Mouse (Mus musculus) small intestine, adult 2 months (tissue): ENCODE measurements around the gene Trpc3. TPM values are rescaled to one million over a fixed set of nuclear protein-coding genes. Genes with fewer than 3 reads are reported as not detected.

Experiments used
- H3K27ac ChIP-seq: fragments of 200-500 bp; 2 replicates; pipeline ENCODE4 v1.5.1; 2012; ENCODE audit warnings: low read depth, low read length, control low read depth, inconsistent platforms; ENCODE audit not compliant: insufficient read depth
- H3K27me3 ChIP-seq: fragments of 200-500 bp; 2 replicates; pipeline ENCODE4 v1.6.1; 2012; ENCODE audit warnings: mild to moderate bottlenecking, moderate library complexity, low read length, inconsistent platforms; ENCODE audit not compliant: control insufficient read depth, insufficient read depth
- H3K36me3 ChIP-seq: fragments of 200-500 bp; 2 replicates; pipeline ENCODE4 v1.6.1; 2012; ENCODE audit warnings: mild to moderate bottlenecking, low read length, control low read depth, inconsistent platforms; ENCODE audit not compliant: control insufficient read depth, insufficient read depth
- H3K4me1 ChIP-seq: fragments of 200-500 bp; 2 replicates; pipeline ENCODE4 v1.6.1; 2012; ENCODE audit warnings: low read length, inconsistent platforms, mixed read lengths; ENCODE audit not compliant: control insufficient read depth, insufficient read depth, insufficient read length
- H3K4me3 ChIP-seq: fragments of 200-500 bp; 2 replicates; pipeline ENCODE4 v1.5.1; 2012; ENCODE audit warnings: low read depth, mild to moderate bottlenecking, control low read depth, inconsistent platforms, low read length, moderate library complexity
- CTCF ChIP-seq: fragments of 200-500 bp; IDR thresholded peaks from 2 replicates; pipeline ENCODE4 v1.5.1; 2012; ENCODE audit warnings: low read depth, mild to moderate bottlenecking, control low read depth, inconsistent platforms, low read length, moderate library complexity, mixed read lengths; ENCODE audit not compliant: insufficient replicate concordance, insufficient read length; ENCODE audit errors: extremely low read depth
- POLR2A ChIP-seq: fragments of 200-500 bp; IDR thresholded peaks from 2 replicates; pipeline ENCODE4 v1.6.1; 2012; ENCODE audit warnings: low read depth, mild to moderate bottlenecking, control low read depth, inconsistent platforms, low read length, moderate library complexity
- WGBS: fragments of 180-500 bp; shearing (Covaris S2); methylation state at CpG from one replicate; pipeline ENCODE4 v1.1.7; 2018; 5-methylcytosine and 5-hydroxymethylcytosine counted together
- polyA plus RNA-seq: library from polyadenylated mRNA; depleted of rRNA; stranded (reverse); fragments of >200 nt; gene quantifications from 2 replicates; pipeline ENCODE4 v1.2.3, GENCODE M21; 2012; rRNA removed

The Trpc3 gene
- 0.67 and 0.72 TPM in 2 replicates for polyA plus RNA-seq

DNA sequence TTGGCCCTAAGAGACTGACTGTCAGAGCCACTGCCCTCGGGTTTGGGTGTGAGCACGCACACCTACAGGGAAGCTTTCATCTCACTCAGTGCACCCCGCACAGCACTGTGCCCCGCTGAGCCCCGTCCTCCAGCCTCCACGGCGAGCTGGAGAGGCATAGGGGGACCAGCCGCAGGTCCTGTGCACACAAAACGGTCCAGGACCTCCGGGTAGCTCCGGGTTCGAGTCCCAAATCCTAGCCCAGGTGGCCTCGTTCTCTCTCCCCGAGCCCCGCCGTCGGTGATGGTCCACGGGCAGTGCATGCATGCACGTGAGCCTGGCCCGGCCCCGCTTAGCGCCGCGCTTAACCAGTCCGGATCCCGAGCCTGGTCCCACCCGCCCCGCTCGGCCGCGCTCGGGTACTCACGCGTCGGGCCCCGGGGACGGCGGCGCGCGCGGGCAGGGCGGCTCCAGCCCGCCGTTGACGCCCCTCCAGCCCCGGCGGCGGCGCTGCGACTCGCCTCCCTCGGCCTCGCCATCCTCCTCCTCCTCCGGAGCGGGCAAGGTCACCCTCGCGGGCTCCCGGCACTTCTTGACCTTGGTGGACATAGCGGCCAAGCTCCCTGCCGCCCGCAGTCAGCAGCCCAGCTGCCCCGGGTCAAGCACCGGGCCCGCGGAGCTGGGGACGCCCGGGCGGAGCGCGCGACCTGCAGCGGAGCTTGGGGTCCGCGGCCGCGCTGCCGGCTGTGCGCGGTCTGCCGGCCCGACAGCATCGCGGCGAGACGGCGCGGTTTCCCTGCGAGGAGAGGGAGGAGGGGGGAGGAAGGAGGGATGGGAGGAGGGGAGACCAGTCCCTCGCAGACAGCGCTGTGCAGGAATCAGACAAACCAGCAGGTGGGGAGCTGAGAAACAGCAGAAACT lies at the start of gene Trpc3:
Trpc3 (minus strand) TSS at position 776 of the 900 bp plus-strand sequence.
- H3K4me1 ChIP-seq = peaks cover 11% of the 10 kb centered on the region
- no peak within 1 kb of the TSS for H3K27ac ChIP-seq
- WGBS = 2% methylated on average over 91 of the region's 91 CpGs

DNA sequence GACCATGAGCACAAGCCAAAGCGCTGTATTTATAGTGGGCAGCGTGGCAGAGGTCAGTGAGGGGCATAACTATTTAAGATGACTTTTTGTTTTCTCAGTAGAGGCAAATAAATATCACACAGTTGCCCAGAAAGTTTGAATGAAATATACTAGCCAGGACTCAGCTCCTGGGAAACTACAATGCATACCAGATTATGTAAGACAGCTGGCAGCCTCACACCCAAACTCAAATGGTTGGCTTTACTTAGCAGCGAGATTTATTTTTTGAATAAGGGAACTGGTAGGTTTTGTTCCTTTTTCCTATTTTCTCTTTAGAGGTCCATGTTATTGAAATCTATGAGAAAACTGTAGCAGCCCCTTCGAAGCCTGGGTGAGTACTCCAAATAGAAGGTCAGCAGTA lies 48.1 kb upstream of the Trpc3 start:
- Histone ChIP-seq H3K27me3 (no peaks in the 10 kb centered on the region), H3K4me1 (no peaks in the 10 kb centered on the region), H3K4me3 (no peak overlapping the region), H3K36me3 (no peaks in the 10 kb centered on the region), H3K27ac (no peak overlapping the region)
- 67% methylated on average over 4 of the region's 4 CpGs for WGBS
- TF ChIP-seq POLR2A (no peak), CTCF (no peak)

More for the DNA sequence above, at the start of gene Trpc3:
- Histone ChIP-seq H3K27me3 (peaks cover 35% of the 10 kb centered on the region), H3K4me3 (peak within 1 kb of the TSS; percentile 63), H3K36me3 (no peaks in the 10 kb centered on the region)
- TF ChIP-seq POLR2A (no peak), CTCF (no peak)

DNA sequence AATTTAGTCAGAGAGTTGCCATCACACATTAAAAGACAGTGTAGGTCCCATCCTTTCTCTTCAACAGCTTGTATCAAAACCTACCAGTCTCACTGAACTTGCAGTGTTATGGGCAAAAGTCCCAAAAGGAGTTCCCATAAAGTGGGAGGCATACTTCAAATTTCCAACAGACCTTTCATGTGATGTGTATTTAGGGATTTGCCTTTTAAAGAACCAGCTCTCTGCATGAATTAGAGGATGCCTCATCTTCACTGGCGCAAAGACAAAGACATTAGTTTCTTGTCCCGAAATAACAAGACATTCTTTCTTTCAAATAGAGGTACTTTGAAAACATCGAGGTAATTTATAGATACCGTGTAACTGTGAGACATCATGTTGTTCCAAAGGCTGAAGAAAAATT lies 43.1 kb upstream of the Trpc3 start:
- TF ChIP-seq CTCF = no peak
- no peak for TF ChIP-seq POLR2A
- Histone ChIP-seq H3K27ac (no peak overlapping the region), H3K36me3 (no peaks in the 10 kb centered on the region), H3K4me3 (no peak overlapping the region), H3K27me3 (no peaks in the 10 kb centered on the region), H3K4me1 (no peaks in the 10 kb centered on the region)
- 92% methylated on average over 4 of the region's 4 CpGs for WGBS

DNA sequence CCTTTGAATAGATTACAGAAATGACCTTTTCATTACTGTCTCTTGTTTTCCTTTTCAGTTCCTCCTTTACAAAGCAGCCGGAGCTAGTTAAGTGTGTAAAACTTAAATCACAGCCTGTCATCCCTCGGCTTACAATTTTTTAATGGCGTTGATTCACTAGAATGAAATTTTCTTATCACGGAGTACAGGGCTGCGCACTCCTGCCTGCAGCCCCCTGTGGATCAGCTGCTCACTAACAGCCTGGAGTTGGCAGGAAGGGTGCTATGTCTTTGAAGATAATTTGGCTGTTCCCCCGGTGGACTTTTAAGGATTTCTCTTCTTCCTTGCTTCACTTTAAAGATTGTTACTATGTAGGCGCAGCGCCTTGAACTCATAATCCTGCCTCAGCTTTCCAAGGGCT lies 36.6 kb upstream of the Trpc3 start:
- WGBS = 78% methylated on average over 8 of the region's 8 CpGs
- H3K27ac ChIP-seq = no peak overlapping the region
- H3K4me3 ChIP-seq = no peak overlapping the region
- TF ChIP-seq CTCF = no peak
- no peak for TF ChIP-seq POLR2A
- no peaks in the 10 kb centered on the region for H3K27me3 ChIP-seq
- H3K36me3 ChIP-seq = no peaks in the 10 kb centered on the region
- no peaks in the 10 kb centered on the region for H3K4me1 ChIP-seq

DNA sequence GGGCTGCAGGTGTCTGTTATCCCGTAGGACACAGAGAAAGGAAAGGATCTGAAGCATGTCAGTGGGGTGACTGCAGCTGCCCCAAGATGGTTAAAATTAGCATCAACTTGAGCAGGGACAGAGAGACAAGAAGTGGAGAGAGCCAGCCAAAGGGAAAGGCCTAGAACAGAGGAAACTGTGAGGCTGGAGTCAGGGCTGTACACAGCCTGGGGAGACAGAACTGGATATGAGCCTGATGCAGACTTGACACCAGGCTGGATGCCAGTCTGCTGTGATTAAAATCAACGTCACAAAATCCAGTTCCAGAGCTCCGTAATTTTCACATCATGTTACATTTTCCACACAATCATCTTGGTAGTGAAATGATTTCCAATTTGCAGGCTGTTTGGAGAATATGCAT lies 31.9 kb upstream of the Trpc3 start:
- WGBS = 70% methylated on average over 3 of the region's 3 CpGs
- Histone ChIP-seq H3K4me3 (no peak overlapping the region), H3K27me3 (no peaks in the 10 kb centered on the region), H3K36me3 (no peaks in the 10 kb centered on the region), H3K27ac (no peak overlapping the region), H3K4me1 (no peaks in the 10 kb centered on the region)
- TF ChIP-seq POLR2A = no peak
- TF ChIP-seq CTCF = no peak

DNA sequence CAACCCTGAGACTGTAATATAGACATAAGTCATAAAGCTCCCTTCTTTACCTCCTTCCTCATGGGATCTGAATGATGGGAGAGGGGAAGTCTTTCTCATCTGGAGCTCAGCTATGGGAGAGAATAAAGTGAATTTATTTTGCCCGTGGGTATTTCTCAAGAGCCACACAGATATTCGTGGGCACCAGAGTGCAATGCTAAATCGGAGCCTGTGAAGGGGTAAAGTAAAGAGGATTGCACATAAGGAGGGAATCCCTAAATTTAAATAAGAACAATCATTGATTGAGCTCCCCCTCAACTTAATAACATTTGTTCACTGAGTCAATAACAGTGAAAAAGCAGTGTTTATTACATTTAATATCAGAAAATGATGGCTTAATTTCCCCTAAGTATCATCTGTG lies 19.6 kb upstream of the Trpc3 start:
- no peak overlapping the region for H3K27ac ChIP-seq
- H3K27me3 ChIP-seq = no peaks in the 10 kb centered on the region
- no peaks in the 10 kb centered on the region for H3K4me1 ChIP-seq
- H3K36me3 ChIP-seq = no peaks in the 10 kb centered on the region
- WGBS = 82% methylated on average over 3 of the region's 3 CpGs
- H3K4me3 ChIP-seq = no peak overlapping the region
- TF ChIP-seq POLR2A = no peak
- no peak for TF ChIP-seq CTCF

DNA sequence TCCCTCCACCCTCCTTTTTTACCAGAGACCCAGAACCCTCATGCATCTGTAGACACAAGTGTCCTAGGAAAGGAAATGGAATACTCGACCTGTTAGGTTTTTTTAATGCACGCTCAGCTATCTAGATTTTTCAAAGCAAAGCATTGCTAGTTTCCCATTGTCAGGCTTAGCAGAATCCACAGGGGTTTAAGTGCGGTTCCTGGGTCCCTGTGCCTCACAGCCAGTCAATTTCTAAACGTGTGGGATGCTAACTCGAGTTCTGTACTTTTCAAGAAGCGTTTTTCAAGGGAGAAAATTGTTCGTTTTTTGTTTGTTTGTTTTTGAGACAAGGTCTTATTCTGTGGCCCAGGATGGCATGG lies 304 bp upstream of the Trpc3 start:
- TF ChIP-seq CTCF = no peak
- TF ChIP-seq POLR2A = no peak
- 20% methylated on average over 7 of the region's 7 CpGs for WGBS
- Histone ChIP-seq H3K4me1 (peaks cover 11% of the 10 kb centered on the region), H3K36me3 (no peaks in the 10 kb centered on the region), H3K4me3 (peak overlapping the region; percentile 63), H3K27me3 (peaks cover 35% of the 10 kb centered on the region), H3K27ac (no peak overlapping the region)
